Mouse (Mus musculus) adrenal gland, adult 18-20 months (tissue): ENCODE results near the gene Slc39a7. TPM values are rescaled to one million over a fixed set of nuclear protein-coding genes. Genes with fewer than 3 reads are reported as not detected.
A peak's percentile ranks its signal among the peaks of the same experiment; 100 is the strongest.

Experiments used
- DNase-seq, 2 experiments: peaks; one replicate each; pipeline ENCODE4 v3.0.0; 2021 to 2022; ENCODE audit warnings: low spot score in 2 of 2
- long read RNA-seq, 2 experiments: library from polyadenylated mRNA; stranded (forward); transcript quantifications; one replicate each; pipeline ENCODE4 v2.0.0; 2021
- total RNA-seq, 2 experiments: library from RNA; stranded (reverse); gene quantifications; 1 replicate in 1 of 2; 2 replicates in 1 of 2; pipeline ENCODE4 v1.2.3; 2021

Gene Slc39a7
- total RNA-seq: 100 to 1,000 TPM; 131 to 156 TPM
- long read RNA-seq, experiment 1, transcript Slc39a7-203 (8 exons, 1,550 nt): minor isoform, 45 of 228 reads
- long read RNA-seq, experiment 1, transcript Slc39a7-204 (6 exons, 2,433 nt): minor isoform, 16 of 228 reads
- long read RNA-seq, experiment 1, transcript Slc39a7-201 (7 exons, 2,320 nt): major isoform, 165 of 228 reads
- long read RNA-seq, experiment 1, partial matches to known transcripts: 1 of 228 reads
- long read RNA-seq, experiment 1, other reads (novel, unspliced or antisense): 1 of 228 reads
- long read RNA-seq, experiment 2, transcript Slc39a7-203 (8 exons, 1,550 nt): minor isoform, 165 of 703 reads
- long read RNA-seq, experiment 2, transcript Slc39a7-204 (6 exons, 2,433 nt): minor isoform, 21 of 703 reads
- long read RNA-seq, experiment 2, transcript Slc39a7-201 (7 exons, 2,320 nt): major isoform, 501 of 703 reads
- long read RNA-seq, experiment 2, partial matches to known transcripts: 2 of 703 reads
- long read RNA-seq, experiment 2, other reads (novel, unspliced or antisense): 14 of 703 reads

DNA sequence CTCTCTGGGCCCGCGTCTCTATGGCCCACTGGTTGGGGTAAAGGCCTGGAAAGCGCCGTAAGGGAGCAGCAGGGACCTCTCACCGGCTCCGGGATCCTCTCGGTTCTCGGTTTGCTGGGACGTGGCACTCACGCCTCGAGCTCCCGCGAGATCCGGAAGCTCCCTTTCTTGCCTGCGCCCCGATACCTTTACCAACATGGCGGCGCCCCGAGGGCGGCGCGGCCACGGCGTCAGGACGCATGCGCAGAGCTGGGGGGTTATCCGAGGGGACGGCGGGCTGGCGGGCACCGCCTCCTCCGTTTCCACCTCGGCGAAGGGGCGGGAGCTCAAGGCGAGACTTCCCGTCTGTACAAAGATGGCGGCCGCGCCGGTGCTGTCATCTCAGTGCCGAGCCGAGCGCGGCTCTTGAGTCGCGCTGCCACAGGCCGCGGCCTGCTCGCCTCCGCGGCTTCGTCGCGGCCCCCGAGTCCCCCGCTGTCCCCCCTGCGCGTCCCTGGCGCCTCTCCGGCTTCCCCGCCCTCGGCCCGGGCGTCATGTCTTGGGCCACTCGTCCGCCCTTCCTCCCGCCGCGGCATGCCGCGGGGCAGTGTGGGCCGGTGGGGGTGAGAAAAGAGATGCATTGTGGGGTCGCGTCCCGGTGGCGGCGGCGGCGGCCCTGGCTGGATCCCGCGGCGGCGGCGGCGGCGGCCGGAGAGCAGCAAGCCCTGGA, at the start of gene Slc39a7, which contains the start of gene Rxrb:
Gene Slc39a7, minus strand, starts transcription at position 218 of the 709 bp plus-strand sequence.
Gene Rxrb, plus strand, starts transcription at position 348 of the 709 bp plus-strand sequence.
- peak; percentile 99 for DNase-seq

DNA sequence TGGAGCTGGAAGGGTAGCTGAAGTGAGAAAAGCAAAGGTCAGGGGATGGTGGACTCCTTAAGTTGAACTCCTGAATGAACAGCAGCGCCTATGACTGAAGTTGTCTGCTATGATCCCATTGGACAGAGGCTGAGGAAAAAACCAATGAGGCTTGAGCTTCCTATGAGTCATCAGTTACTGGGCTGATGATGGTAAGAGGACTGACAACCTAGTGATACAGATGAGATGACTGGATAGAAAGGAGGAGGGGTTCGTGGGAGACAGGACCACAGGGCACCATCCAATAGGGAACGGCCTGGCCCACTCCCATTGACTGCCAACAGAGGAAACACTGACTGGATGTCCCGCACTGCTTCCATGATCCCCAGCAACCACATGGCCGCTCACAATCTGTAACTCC, 48.1 kb upstream of the Slc39a7 start:
- DNase-seq: no peak

DNA sequence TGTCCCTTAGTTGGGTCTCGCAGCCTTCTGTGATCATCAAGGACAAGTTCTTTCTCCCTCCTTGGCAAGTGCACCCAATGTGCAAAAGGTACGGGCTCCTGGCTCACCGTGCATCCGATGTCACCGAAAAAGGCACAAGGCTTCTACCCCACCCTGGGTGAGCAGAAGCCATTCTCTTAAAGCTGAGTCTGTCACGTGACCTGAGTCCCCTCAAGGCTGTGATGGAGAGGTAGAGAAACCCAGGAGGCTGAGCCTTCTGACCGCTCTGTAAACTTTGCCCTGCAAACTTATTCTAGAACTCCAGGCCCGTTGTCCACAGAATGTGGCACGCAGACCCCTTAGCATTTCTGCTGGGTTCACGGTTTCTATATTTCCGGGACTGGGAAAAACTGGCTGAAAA, 47.5 kb upstream of the Slc39a7 start:
- DNase-seq: no peak

DNA sequence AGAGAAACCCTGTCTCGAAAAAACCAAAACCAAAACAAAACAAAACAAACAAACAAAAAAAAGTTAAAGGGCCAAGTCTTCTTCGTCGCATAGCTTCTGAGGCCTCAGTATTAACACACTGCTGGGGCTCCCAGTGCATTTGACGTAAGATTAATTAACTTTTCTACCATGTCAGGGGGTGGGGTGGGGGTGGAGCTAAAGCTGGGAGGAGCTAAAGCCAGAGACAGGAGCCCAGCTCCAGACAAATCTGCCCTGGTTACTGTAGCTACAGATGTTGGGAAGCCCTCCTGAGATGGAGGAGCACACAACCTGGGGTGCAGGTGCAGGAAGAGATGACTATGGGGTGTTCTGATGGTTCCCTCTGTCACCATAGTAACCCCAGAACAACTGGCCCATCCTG, 46.7 kb upstream of the Slc39a7 start:
- no peak for DNase-seq

DNA sequence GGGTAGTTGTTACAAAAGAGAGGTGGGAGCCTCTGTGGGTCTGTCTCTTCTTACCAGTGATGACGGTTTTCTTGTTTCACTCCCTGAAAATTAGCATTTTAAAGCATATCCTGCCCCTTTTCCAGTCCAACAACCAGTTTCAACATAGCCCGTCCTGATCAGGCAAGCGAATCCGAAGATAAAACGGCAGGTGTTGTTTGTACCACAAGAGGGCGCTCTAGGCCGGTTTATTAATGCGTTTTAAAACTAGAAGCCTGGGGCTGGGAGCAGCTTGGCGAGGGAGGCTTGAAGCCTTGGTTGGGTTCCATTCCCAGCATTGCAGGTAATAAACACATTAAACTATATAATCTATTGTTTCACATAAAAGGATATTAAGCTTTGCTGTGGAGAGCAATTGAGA, 46.1 kb upstream of the Slc39a7 start:
- peak; percentile 56 to 63 for DNase-seq

DNA sequence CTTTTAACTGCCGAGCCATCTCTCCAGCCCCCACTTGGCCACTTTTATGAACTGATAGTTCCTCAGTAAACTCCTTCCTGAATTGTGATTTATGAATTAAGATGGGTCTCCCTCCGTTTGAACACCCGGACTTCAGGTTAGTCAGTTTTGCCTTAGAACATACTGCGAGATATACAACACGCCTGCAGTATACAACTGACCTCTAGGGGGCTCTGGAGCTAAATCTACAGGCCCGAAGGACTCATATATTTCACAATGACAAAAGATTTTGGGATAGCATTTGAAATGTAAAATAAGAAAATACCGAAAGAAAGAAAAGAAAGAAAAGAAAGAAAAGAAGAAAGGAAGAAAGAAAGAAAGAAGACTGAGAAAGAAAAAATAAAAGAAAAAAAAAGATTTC, 43.8 kb upstream of the Slc39a7 start:
- peak; percentile 62 to 76 for DNase-seq

DNA sequence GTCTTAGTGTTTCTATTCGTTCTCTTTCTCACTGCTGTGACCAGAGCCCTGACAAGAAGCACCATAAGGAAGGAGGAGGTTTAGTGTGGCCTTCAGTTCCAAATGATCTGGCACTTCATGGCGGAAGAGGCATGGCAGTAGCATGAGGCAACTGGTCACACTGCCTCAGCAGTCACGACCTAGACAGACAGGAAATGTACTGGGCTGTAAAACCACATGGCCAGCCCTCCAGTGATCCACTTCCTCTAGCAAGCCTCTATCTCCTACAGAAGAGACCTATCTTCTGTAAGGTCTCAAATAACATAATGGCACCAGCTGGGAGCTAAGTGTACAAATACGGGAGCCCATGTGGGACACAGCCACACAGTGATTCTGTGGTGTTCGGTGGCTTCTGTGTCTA, 40.6 kb upstream of the Slc39a7 start:
- no peak for DNase-seq

DNA sequence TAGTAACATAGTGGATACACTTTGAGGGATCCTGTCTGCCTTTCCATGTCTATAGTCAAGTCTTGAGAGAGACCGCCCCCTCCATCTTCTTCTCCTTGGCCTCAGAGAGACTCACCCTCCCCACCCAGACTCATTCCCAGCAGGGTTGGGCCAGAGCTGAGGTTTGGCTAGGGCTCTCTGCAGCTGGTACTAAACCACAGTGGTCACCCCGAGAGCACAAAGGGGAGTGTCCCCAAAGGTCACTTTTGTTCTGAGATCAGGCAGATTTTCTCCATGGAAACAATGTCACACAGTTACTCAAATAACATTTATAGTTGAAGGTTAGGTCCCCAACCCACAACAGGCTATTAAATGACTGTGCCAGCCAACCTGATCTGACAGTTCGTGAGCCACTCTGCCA, 37.4 kb upstream of the Slc39a7 start:
- no peak for DNase-seq

DNA sequence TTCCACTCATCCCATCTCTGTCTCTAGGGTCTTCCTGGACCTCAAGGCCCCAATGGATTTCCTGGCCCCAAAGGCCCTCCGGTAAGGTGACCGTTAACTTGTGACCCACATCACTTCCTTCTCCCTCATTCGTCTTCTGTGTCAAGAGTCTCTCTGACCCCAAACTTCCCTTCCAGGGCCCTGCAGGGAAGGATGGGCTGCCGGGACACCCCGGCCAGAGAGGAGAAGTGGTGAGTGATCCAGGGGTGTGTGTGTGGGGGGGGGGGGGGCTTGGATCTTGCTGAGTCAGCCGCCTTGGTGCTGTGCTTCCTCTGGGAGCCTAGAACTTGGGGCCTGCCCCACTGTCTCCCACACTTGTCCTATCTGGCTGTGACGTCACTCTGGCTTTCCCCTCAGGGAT, 25.7 kb upstream of the Slc39a7 start:
- DNase-seq: no peak

DNA sequence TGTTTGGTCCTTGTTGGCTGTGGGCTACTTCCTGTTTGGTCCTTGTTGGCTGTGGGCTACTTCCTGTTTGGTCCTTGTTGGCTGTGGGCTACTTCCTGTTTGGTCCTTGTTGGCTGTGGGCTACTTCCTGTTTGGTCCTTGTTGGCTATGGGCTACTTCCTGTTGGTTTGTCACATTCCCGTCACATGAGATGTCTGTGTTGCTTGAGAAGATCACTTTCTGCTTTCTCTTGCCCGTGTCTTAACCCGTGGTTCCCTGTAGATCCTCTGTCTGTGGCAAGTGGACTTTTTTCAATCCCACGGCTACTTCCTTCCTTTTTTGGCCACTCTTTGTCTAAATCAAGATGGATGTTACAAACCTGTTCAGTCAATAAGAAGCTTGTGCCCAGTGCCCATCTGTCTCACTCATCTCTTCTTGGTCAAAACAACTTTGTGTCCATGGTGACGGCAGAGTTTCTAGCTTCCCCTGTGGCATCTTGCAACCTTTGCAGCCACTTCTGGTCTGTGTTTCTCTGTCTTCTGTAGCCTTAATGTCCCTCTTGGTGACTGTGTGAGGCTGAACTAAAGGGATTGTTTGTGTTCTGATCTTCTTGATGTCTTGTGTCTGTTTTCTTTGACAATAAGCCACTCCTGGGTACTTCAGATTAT, 16.0 kb upstream of the Slc39a7 start:
- no peak for DNase-seq

DNA sequence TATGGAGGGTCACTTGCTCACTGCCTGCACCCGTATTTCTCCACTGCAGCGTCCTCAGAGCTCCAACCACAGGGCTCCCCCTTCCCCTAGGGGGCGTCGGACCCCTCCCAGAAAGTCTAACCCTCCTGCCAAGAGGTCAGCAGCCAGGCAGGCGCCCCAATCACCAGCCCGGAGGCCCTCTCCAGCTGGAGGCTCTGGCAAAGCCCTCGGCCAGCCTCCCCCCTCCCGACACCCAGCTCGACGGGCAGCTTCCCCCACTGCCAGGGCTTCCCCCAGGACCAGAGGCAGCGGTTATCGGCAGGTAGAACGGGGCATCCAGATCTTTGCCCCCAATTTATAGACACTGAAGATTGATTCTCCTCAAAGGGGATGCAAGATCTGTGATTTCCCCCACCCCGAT, 14.5 kb upstream of the Slc39a7 start:
- no peak for DNase-seq

DNA sequence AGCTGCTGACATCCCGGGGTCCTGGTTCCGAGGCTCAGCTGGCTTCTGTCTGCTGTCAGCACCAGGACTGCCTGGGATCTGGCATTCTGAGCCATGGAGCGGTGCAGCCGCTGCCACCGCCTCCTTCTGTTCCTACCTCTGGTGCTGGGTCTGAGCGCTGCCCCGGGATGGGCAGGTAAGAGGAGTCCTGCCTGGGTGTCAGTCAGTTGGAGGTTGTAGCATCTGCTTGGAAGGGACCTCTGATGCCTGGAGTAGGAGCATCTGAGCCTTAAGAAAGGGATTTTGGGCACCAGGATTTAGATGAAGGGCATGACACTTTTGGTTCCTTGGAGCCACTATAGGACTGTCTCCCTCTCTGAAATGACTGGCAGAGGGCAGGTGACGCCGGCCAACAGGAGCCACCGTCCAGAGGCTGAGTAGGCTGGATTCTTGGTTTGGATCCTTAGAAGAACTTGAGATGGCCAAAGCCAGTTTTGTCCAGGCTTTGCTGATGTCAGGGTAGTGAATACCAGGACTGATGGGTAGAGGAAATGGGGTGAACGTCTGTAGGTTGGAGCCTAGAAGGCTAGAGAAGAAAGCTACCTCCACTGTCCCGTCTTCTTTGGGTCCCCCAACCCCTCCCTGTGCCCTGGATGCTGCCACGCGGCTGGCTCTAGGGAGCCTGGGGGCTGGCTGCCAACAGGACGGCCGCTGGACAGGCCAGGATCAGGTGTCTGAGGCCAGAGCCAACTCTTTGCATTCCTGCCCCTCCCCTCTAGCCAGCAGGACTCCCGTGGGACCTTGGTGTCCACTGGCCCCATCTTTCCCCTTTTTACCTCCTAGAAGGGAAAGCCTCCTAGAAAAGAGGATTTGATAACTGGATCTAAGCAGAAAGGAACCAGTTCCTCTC, 8.3 kb upstream of the Slc39a7 start:
- DNase-seq: no peak

DNA sequence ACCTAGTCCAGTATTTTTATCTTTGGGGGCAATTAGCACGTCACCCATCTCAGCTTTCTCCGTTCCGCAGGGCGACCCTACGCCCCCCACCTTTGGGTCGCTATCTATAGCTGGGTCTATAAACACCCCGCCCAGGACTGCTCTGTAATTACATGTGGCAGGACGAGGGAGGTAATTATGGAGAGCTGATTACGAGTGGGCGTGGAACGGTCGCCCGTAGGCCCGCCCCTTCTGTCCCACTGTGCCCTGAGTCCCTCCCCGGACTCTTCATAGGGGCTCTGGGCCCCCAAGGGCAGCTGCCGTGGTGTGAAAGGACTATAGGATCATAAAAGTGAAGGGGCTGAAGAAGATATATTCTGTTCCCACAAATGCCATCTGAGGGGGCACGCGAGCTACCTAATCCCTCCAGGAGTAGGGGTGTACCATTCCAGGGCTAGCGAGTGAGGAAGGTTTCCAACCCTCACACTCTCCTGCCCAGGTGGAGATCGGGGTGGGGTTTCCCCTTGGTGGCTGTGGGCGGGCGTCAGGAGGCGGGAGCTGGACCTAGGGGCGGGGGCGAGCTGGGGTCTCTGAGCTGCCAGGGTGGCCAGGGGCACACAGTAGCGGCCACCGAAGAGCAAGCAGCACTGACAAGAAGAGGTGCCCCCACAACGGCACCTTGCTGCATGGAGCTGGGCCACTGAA, 7.5 kb upstream of the Slc39a7 start, which contains the start of gene Col11a2:
Gene Col11a2, plus strand, starts transcription at position 560 of the 684 bp plus-strand sequence.
- no peak for DNase-seq

DNA sequence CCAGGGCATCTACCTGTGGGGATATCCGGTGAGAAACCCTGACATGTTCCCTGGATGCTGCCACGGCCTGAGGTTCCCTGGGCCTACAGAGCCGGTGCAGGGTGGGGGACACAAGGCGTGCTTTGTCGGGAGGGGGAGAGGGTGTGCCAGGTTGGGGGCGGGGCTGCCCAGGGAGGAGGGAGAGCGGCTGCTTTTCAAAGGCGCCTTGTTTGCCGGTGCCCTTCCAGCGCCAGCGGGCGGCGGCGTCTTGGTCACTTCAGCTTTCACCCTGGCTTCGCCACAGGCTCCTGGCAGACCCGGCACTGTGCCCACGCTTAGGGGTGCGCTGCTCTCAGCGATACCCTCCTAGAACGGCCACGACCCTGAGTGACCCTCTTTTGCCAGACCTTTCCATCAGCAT, 7.0 kb upstream of the Slc39a7 start:
- no peak for DNase-seq

DNA sequence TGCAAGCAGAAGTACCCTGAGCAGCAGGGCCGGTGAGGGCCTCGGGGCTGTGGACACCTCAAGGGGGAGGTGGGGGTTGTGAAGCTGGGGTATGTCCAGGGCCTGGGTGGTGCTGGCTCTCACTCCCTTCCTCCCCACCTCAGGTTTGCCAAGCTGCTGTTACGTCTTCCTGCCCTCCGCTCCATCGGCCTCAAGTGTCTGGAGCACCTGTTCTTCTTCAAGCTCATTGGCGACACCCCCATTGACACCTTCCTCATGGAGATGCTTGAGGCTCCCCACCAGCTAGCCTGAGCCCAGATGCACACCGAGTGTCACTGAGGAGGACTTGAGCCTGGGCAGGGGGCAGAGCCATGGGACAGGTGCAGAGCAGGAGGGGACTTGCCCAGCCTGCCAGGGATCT, 5.8 kb upstream of the Slc39a7 start:
- no peak for DNase-seq

DNA sequence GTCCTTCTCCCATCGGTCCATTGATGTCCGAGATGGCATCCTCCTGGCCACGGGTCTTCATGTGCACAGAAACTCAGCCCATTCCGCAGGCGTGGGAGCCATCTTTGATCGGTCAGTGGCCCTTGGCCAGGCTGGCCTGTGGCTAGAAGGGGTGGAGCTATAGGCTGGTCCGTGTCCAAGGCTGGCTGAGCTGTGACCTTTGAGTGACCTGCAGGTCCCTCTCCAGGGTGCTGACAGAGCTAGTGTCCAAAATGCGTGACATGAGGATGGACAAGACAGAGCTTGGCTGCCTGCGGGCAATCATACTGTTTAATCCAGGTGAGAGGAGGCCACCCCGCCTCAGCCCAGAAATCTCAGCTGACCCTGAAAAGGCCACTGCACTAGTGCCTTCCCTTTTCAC, 5.2 kb upstream of the Slc39a7 start:
- no peak for DNase-seq

DNA sequence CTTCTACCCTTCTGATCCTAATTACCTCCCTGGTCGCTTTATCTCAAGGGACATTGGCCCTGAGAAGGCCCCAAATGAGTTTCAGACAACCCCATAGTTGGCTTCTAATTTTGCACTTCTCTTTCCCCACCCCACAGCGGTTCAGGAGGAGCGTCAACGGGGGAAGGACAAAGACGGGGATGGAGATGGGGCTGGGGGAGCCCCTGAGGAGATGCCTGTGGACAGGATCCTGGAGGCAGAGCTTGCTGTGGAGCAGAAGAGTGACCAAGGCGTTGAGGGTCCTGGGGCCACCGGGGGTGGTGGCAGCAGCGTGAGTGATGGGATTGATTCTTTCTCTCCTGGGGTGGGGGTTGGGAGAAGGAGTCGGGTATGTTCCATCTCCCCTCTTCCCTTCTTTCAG, 4.0 kb upstream of the Slc39a7 start:
- DNase-seq: no peak

DNA sequence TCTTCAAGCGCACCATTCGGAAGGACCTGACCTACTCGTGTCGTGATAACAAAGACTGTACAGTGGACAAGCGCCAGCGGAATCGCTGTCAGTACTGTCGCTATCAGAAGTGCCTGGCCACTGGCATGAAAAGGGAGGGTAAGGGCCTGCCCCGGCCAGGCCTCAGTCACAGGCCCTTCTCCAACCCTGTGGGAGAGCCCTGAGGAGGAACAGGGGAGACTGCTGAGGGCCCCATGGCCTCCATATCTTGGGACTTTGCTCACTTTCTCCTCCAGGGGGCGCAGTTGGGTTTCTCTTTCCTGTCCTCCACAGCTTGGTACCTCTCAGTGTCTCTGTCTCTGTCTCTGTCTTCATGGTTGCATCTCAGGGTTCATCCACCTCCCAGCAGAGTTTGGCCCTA, 2.6 kb upstream of the Slc39a7 start:
- DNase-seq: peak in 1 of 2 experiments; percentile 65

DNA sequence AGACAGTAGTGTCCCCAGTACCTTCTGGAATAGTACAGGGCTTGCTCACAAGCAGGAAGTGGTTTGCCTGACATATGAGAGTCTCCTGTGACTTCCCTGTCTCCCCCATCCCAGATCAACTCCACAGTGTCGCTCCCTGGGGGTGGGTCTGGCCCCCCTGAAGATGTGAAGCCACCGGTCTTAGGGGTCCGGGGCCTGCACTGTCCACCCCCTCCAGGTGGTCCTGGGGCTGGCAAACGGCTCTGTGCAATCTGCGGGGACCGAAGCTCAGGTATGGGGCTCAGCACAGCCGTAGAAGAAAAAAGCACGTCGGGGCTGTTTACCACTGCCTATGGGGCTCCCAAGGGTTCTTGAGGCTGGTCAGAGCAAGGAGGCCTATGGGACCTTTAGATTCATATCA, 2.0 kb upstream of the Slc39a7 start:
- no peak for DNase-seq

DNA sequence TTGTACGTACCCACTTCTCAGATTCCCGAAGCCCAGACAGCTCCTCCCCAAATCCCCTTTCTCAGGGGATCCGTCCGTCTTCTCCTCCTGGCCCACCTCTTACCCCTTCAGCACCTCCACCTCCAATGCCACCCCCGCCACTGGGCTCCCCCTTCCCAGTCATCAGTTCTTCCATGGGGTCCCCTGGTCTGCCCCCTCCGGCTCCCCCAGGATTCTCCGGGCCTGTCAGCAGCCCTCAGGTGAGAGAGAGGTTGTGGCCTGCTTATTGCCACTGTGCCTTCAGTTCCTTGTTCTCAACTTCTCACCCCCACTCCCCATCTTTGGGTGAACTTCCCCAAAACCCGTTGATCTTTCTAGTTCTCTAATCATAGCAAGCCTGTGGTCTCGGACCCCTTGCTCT, 1.3 kb upstream of the Slc39a7 start:
- DNase-seq: no peak
